In genomic region chr14:13917630-13918029, GRCm38 (mm10) we compare ENCODE assay signal across 8 mouse cellular contexts. TPM values are rescaled to one million over a fixed set of nuclear protein-coding genes. Genes with fewer than 3 reads are reported as not detected.
A peak's percentile ranks its signal among the peaks of the same experiment; 100 is the strongest.
DNase-seq lines count a peak whose midpoint lies in the region.

No protein-coding gene starts in this region.

- DNase-seq in heart, adult 18-20 months = peak; percentile 18 to 59
- DNase-seq in heart, postnatal 25 days (ENCODE audit: low spot score) = no peak
- peak; percentile 16 for DNase-seq in T-cell, adult 2 months (ENCODE audit: low spot score)
- peak; percentile 40 to 69 for DNase-seq in cerebellum, postnatal 36 days
- peak; percentile 29 to 70 for DNase-seq in heart, postnatal 14 days
- DNase-seq in kidney, postnatal 4 days = peak; percentile 46 to 69
- peak; percentile 69 for DNase-seq in lung, postnatal 10 days
- peak; percentile 54 for DNase-seq in right cerebral cortex, adult 18-20 months

- intact Hi-C loops in heart, postnatal 25 days (cut with DNase I) = loop anchor here (5.0 kb wide), 1 partner anchor 560 kb away; no protein-coding TSS in a partner anchor
- intact Hi-C loops in heart, postnatal 14 days (cut with DNase I) = loop anchor here (1.0 to 10.0 kb wide), 2 partner anchors 561 to 1343 kb away; no protein-coding TSS in a partner anchor

RNA-seq across cellular contexts. Expression of gene Gm281, which starts 3.4 kb away (rescaled TPM):
- under 1 TPM in 1 of 2 experiments, not detected in 1; 0.13 TPM for total RNA-seq in heart, adult 18-20 months (2021)
- not detected for total RNA-seq in heart, postnatal 25 days (2021)
- not detected for total RNA-seq in heart, postnatal 14 days (2021)

RNA-seq across cellular contexts. Expression of gene Atxn7, which starts 43.6 kb away (rescaled TPM):
- 10 to 100 TPM; 14.0 to 16.6 TPM for total RNA-seq in heart, adult 18-20 months (2021)
- total RNA-seq in heart, postnatal 25 days (2021) = 10 to 100 TPM; 14.7 to 19.0 TPM
- 10 to 100 TPM; 16.7 to 17.9 TPM for total RNA-seq in heart, postnatal 14 days (2021)

RNA-seq across cellular contexts. Expression of gene Thoc7, which starts 44.0 kb away (rescaled TPM):
- total RNA-seq in heart, adult 18-20 months (2021) = 10 to 100 TPM; 84.5 to 89.7 TPM
- total RNA-seq in heart, postnatal 25 days (2021) = 10 to 100 TPM; 87.7 to 96.3 TPM
- total RNA-seq in heart, postnatal 14 days (2021) = 100 to 1,000 TPM in 1 of 2 experiments, 10 to 100 TPM in 1; 93.5 to 102 TPM
